Mouse (Mus musculus) left cerebral cortex, adult 2 months (tissue): ENCODE measurements around the gene P2ry13. TPM values are rescaled to one million over a fixed set of nuclear protein-coding genes. Genes with fewer than 3 reads are reported as not detected.
A peak's percentile ranks its signal among the peaks of the same experiment; 100 is the strongest.

Source experiments
- DNase-seq, 2 experiments: peaks; one replicate each; pipeline ENCODE4 v3.0.0; 2021 to 2022; ENCODE audit warnings: low spot score in 2 of 2, mixed read lengths in 1 of 2; ENCODE audit errors: extremely low spot score in 1 of 2
- H3K27ac ChIP-seq: fragments of 200-600 bp; 2 replicates; pipeline ENCODE4 v1.8.1; 2022
- H3K4me3 ChIP-seq: fragments of 200-600 bp; 2 replicates; pipeline ENCODE4 v1.8.1; 2022
- CTCF ChIP-seq: fragments of 200-600 bp; IDR thresholded peaks from 2 replicates; pipeline ENCODE4 v1.8.1; 2022; ENCODE audit warnings: antibody characterized with exemption, mild to moderate bottlenecking, moderate library complexity
- intact Hi-C: fragments of 180-260 bp; cut with DNase I; formaldehyde crosslinking; loops from one replicate; pipeline ENCODE4 v1.15.1; 2025
- total RNA-seq, 2 experiments: library from RNA; stranded (reverse); gene quantifications; 2 replicates each; pipeline ENCODE4 v1.2.3; 2021

Gene P2ry13
- total RNA-seq, 2 experiments from 2014 or later = 5.6 to 8.7 TPM

DNA sequence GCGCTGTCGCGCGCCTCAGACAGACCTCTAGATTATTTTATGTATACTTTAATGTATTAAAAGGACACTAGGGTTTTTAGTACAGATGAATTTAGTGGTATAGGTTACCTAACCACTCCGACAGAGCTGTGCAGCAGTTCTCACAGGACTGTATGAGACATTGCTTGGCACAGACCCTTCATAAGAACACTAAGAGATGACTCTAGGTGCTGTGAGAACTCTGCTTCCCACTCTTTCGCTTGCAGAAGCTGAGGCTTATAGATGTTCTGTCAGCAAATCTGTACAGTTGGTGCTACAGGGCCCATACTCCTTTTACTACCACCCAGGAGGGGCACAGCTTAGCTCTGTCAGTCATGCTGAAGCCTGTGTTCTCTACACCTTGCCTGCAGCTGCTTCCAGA is 19.0 kb downstream of the P2ry13 start:
- DNase-seq = no peak
- intact Hi-C loops = no loop called here
- Histone ChIP-seq H3K4me3 (no peak overlapping the region), H3K27ac (no peak overlapping the region)
- no peak for TF ChIP-seq CTCF

DNA sequence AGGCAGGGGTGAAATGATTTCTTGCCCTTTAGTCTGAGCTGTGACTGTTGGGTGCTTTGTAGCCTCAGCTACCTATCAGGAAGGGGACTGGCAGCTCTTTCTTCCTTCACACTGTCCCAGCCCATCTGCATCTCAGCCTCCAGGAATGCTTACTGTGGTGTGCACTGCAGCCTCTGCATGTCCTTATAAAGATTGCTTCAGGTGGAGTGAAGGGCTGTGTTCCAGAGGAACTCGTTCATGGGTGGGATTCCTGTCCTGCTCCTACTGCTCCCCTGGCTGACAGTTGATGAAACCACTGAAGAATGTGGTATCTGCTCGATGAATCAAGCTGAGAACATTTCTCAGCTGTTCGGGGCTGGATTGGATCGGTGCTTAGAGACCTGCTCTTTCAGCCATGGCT is 23.3 kb downstream of the P2ry13 start:
- TF ChIP-seq CTCF = no peak
- intact Hi-C loops = no loop called here
- no peak overlapping the region for H3K27ac ChIP-seq
- no peak overlapping the region for H3K4me3 ChIP-seq
- peak in 1 of 2 experiments; percentile 8 for DNase-seq

DNA sequence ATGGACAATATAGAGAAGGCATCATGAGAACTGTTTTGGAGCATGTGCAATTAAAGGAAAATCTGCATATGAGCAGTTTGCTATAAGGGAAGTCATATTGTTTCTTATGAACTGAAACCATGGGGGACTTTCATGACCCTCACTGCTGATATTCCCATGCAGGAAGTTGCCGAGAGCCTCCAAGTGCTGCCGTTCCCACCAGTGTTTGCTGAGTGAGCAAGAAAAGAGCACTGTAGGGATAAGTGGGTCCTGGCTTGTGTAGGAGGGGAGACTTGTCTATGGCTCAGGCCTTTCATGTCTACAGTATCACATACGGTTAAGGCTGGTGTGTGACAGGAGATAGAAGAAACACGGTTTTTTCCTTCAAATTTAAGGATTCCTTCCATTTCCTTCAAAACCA is 25.0 kb downstream of the P2ry13 start:
- Histone ChIP-seq H3K4me3 (no peak overlapping the region), H3K27ac (no peak overlapping the region)
- intact Hi-C loops = no loop called here
- no peak for TF ChIP-seq CTCF
- no peak for DNase-seq

DNA sequence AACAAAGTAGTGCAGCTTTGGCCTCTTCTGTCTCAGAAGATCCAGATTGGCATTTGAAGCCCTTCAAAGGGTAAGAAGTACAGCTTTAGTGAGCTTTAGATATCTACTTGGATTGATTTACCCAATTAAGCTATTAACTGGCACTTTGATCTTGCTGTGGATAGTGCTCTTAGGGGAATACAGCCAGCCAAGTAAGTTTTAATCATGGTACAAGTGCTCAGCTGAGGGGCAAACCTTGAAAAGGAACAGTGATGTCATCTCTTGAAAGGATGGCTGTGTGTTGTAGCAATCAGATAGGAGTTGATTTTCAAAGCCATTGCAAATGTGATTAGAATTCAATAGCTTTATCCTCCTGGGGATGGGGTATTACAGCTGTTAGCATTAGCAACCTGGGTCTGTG is 28.6 kb downstream of the P2ry13 start:
- no peak for TF ChIP-seq CTCF
- Histone ChIP-seq H3K4me3 (no peak overlapping the region), H3K27ac (no peak overlapping the region)
- intact Hi-C loops = no loop called here
- no peak for DNase-seq

DNA sequence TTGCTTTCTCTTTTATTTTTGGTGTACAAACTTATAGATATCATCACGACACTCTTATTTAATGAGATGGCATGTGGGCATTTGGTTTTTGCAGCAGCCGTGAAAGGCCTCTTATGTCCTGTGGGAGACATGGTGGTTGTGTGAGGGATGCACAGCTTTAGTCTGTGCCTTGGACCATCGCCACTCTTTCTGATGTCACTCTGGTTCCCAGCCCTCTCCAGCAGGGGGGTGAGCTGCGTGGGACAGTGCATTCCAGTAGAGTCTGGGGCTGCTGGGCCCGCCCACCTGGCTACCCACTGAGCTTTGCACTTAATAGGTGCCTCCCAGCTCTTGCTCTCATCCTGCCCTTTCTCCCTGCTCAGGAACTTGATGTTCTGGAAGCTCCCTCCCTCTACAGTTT is 29.5 kb downstream of the P2ry13 start:
- Histone ChIP-seq H3K4me3 (no peak overlapping the region), H3K27ac (no peak overlapping the region)
- no peak; the same call in 1 of the 2 replicates for TF ChIP-seq CTCF
- intact Hi-C loops = no loop called here
- DNase-seq = no peak

DNA sequence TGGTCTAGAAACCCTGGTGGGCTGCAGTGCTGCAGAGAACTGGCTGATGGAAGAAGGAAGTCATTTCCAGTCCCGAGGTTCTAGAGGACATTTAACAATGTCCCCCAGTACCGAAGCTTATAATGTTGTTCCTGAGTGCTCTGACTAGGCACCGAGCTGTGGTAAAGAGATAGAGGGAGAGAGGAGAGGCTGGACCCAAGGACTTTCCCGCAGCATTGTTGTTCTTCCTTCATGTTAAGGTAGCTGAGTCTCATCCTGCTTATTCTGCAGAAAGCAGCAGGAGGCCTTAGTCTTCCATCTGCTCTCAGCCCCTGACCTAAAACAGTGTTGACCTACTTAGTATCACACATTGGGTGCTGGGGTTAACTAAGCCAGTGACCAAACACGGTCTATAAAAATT is 33.8 kb downstream of the P2ry13 start:
- Histone ChIP-seq H3K4me3 (no peak overlapping the region), H3K27ac (no peak overlapping the region)
- no peak for TF ChIP-seq CTCF
- DNase-seq = no peak
- intact Hi-C loops = loop anchor here (5.0 to 10.0 kb wide), 2 partner anchors 138 to 565 kb away; no protein-coding TSS in a partner anchor

DNA sequence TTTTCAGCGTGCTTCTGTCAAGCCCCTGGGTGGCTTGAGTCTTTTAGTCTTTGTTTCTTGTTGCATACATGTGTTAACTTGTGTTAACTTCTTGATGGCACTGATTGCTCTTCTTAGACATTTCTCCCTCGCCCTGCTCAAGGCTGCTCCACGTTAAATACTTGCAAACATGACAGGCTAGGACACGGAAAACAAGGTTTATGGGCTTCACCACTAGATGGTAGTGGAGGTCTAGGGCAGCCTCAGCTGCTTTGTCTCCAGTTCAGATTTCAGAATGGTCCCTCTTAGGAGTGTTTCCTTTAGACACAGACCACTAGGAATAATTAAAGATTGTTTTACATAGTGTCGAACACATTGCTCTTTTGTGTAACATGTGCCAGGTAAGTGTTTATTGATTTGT is 35.4 kb downstream of the P2ry13 start:
- H3K27ac ChIP-seq = no peak overlapping the region
- no peak overlapping the region for H3K4me3 ChIP-seq
- peak; percentile 86 for TF ChIP-seq CTCF
- intact Hi-C loops = loop anchor here (1.0 to 10.0 kb wide), 3 partner anchors 34 to 567 kb away; no protein-coding TSS in a partner anchor
- peak in 1 of 2 experiments; percentile 46 for DNase-seq

DNA sequence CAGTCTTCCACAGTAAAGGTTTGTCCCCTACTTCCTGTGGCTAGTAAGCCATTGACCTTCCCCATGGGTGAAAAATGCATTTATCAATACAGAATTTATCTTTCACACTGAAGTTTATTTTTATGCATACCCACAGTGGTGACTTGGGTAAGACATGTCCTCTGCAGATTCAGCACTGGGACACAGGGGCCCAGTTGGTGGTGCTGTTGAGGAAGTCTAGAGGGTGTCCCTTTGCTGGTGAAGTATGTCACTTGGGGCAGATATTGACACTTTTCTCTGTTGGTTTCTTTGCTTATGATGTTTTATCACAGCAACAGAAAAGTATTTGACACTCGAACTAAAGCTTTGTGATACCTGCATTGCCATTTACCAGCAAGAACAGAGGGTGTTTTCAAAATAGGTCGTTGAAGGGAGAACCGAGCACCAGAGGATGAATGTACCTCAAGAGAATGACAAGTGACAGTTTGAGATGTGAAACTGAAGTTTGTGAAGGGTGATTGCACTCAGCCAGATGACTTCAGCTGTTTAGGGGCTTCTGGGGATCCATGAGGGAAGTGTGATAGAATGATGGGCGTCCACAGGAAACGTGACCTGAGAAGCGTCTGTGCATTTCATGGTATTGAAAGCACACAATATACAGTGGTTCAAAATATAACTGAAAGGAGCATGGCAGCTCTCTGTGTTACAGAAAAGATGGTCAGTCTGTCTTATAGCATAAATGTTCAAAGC is 36.1 kb downstream of the P2ry13 start:
- TF ChIP-seq CTCF = no peak; the same call in 1 of the 2 replicates
- intact Hi-C loops = loop anchor here (1.0 to 10.0 kb wide), 3 partner anchors 35 to 568 kb away; no protein-coding TSS in a partner anchor

DNA sequence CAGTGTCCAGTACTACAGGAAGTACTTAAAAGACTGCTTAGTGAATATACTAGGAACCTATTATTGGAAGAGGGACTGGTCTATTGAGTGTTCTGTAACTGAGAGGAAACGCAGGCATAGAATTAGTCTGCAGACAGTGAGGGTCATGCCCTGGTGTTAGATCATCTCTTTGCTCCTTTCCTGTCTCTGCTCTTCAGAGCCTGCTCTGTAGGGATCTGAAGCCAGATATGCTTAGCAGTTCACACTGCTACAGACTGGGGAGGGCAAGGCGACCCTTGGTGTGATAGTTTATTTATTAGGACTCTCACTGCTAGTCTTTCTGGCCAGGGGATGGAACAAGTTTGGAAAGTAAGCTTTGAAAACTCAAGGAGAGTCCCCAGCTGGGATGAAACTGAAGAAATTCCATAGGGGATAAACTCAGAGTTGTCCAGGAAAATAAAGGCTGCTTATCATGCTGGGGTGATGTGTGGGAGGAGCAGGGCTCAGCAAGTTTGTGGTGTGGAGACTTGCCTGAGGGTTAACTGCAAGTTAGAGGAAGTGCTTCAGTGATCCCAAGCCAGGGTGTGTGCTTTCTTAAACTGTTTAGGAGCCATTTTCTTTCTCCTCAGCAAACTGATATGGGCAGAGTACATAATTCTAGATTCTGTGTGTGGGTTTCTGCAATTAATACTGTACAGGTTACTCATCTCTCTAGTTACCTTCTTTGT is 40.6 kb downstream of the P2ry13 start:
- no peak for DNase-seq
- Histone ChIP-seq H3K27ac (no peak overlapping the region), H3K4me3 (no peak overlapping the region)
- TF ChIP-seq CTCF = no peak
- intact Hi-C loops = loop anchor here (2.0 to 10.0 kb wide), 2 partner anchors 49 to 145 kb away; no protein-coding TSS in a partner anchor

More for the DNA sequence above, 36.1 kb downstream of the P2ry13 start:
- Histone ChIP-seq H3K27ac (no peak overlapping the region), H3K4me3 (no peak overlapping the region)
- no peak for DNase-seq

DNA sequence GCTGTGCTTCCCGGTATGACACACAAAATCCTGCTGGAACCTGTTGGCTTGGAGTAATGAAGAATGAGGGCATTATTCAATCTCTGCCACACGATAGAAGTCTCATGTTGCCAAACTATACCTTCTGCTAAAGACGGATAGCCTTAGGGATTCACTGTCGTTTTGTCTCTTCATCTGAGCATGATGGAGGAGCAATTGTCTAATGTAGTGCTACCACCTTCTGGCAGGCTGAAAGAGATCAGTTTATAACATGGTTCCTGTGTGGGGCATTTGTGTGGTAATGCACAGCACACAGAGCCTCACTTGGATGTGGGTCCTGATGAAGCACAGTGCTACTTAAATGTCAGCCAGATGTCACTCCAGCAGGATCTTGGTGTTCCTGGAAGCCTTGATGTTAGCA is 41.5 kb downstream of the P2ry13 start:
- Histone ChIP-seq H3K4me3 (no peak overlapping the region), H3K27ac (no peak overlapping the region)
- TF ChIP-seq CTCF = no peak; the same call in 1 of the 2 replicates
- no peak for DNase-seq
- intact Hi-C loops = loop anchor here (2.0 kb wide), 1 partner anchor 48 kb away; no protein-coding TSS in a partner anchor

DNA sequence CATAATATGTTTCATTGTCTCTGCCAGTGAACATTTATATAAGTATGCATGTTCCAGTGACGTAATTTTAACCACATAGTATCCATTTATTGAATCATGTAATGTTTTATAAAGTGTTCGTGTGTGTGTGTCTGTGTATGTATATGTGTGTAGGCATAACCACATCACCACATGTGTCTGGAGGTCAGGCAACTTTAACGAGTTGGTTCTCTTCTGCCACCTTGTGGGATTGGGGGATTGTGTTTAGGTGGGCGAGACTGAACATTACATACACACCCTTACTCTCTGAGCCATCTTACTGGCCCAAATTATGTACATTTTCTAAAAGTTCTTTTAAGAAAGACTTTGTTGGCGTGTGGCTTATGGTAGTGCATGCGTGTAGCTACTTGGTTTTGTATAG is 42.2 kb downstream of the P2ry13 start:
- no peak for TF ChIP-seq CTCF
- intact Hi-C loops = loop anchor here (2.0 kb wide), 1 partner anchor 48 kb away; no protein-coding TSS in a partner anchor
- no peak overlapping the region for H3K4me3 ChIP-seq
- H3K27ac ChIP-seq = no peak overlapping the region
- no peak for DNase-seq

DNA sequence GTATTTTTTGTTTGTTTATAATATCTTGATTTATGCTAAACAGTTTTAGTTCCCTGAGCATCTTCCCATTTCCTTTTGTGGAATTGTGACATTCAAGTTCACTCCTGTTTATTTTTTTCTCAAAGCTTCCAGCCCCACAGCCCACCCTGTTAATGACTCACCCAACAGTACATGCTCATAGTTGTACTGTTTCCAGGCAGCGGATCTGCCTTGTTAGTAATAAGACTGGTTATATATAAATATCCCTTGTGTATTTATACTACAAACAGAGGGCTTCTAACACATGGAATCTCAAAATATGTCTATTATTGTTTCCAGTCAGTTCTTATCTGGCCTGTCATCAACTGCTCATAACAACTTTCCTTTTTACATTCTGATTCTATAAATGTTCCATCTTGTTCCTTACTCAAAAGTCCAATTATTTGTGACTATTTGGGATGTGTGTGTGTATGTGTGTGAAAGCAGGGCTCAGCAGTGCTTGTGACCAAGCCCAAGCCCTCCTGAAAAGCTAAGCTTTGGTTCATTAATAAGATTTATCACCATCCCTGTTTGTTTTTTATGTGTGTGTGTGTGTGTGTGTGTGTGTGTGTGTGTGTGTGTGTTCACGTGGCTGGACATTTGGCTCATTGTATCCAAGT is 43.1 kb downstream of the P2ry13 start:
- no peak for DNase-seq
- no peak overlapping the region for H3K4me3 ChIP-seq
- no peak for TF ChIP-seq CTCF
- no peak overlapping the region for H3K27ac ChIP-seq
- intact Hi-C loops = loop anchor here (2.0 kb wide), 1 partner anchor 47 kb away; no protein-coding TSS in a partner anchor
